Mouse (Mus musculus) forebrain, postnatal 0 days (tissue): ENCODE results near the gene Crygf. TPM values are rescaled to one million over a fixed set of nuclear protein-coding genes. Genes with fewer than 3 reads are reported as not detected.
"Not testable (repeated sequence)": the region's sequence is repeated elsewhere in the genome, so short reads cannot be mapped to it uniquely, and the experiment has no call there.

ENCODE experiments used
- ATAC-seq: fragments of 200-750 bp; cut with Nextera tagmentation; 2 replicates; pipeline ENCODE4 v1.8.0; 2017; ENCODE audit warnings: mild to moderate bottlenecking, moderate library complexity
- DNase-seq: peaks from one replicate; pipeline ENCODE4 v3.0.0-alpha.2; 2015
- H3K27ac ChIP-seq: fragments of 300-500 bp; sonication (generic); 2 replicates; pipeline ENCODE4 v1.5.1; 2014; ENCODE audit warnings: low read depth, mild to moderate bottlenecking, antibody characterized with exemption, low read length, moderate library complexity, mixed read lengths
- H3K27me3 ChIP-seq: fragments of 300-500 bp; sonication (generic); 2 replicates; pipeline ENCODE4 v1.6.1; 2014; ENCODE audit warnings: mild to moderate bottlenecking, low read length, mixed read lengths; ENCODE audit not compliant: insufficient read depth
- H3K36me3 ChIP-seq: fragments of 300-500 bp; sonication (generic); 2 replicates; pipeline ENCODE4 v1.6.1; 2014; ENCODE audit warnings: mild to moderate bottlenecking, moderate library complexity; ENCODE audit not compliant: insufficient read depth
- H3K4me1 ChIP-seq: fragments of 300-500 bp; sonication (generic); 2 replicates; pipeline ENCODE4 v1.6.1; 2014; ENCODE audit warnings: antibody characterized with exemption; ENCODE audit not compliant: insufficient read depth
- H3K4me2 ChIP-seq: fragments of 300-500 bp; sonication (generic); 2 replicates; pipeline ENCODE4 v1.6.1; 2014; ENCODE audit warnings: low read depth, mild to moderate bottlenecking, moderate library complexity
- H3K4me3 ChIP-seq: fragments of 300-500 bp; sonication (generic); 2 replicates; pipeline ENCODE4 v1.5.1; 2014; ENCODE audit warnings: low read depth, low read length, mixed read lengths
- H3K9ac ChIP-seq: fragments of 300-500 bp; sonication (generic); 2 replicates; pipeline ENCODE4 v1.6.1; 2014; ENCODE audit warnings: mild to moderate bottlenecking
- H3K9me3 ChIP-seq: fragments of 300-500 bp; sonication (generic); 2 replicates; pipeline ENCODE4 v1.6.1; 2016; ENCODE audit warnings: low read length
- CTCF ChIP-seq: sonication (generic); IDR thresholded peaks from 2 replicates; pipeline ENCODE4 v1.5.1; 2016; ENCODE audit warnings: antibody characterized with exemption, control low read depth, low read depth
- WGBS: fragments of 180-500 bp; shearing (Covaris S2); extraction: QIAGEN DNeasy Blood & Tissue Kit; methylation state at CpG from one replicate; pipeline ENCODE4 v1.1.7; 2014; 5-methylcytosine and 5-hydroxymethylcytosine counted together
- polyA plus RNA-seq: library from polyadenylated mRNA; unstranded; fragments of >200 nt; fragmentation: Nextera tagmentation; extraction: Ambion mirVana; gene quantifications from 2 replicates; pipeline ENCODE4 v1.2.1, GENCODE M21; 2015
- total RNA-seq: library from RNA; depleted of rRNA; stranded (reverse); fragments of >200 nt; gene quantifications from 2 replicates; pipeline ENCODE4 v1.2.3, GENCODE M21; 2014; rRNA removed

The Crygf gene
- total RNA-seq: not detected in 2 replicates
- polyA plus RNA-seq: not detected in 2 replicates

GRCm38 (mm10) chr1:65926294-65926693, at the start of gene Crygf:
Gene Crygf (plus strand): TSS chr1:65926520.
- Histone ChIP-seq H3K4me2 (no peak within 1 kb of the TSS), H3K9me3 (no peaks in the 10 kb centered on the region), H3K4me3 (no peak within 1 kb of the TSS), H3K36me3 (no peaks in the 10 kb centered on the region), H3K27me3 (no peaks in the 10 kb centered on the region), H3K9ac (no peak within 1 kb of the TSS), H3K4me1 (no peaks in the 10 kb centered on the region), H3K27ac (no peak within 1 kb of the TSS)
- no peak for TF ChIP-seq CTCF
- ATAC-seq (no peak), DNase-seq (no peak)
- 49% methylated on average over 4 of the region's 4 CpGs for WGBS

- no peak for TF ChIP-seq CTCF
- ATAC-seq (no peak), DNase-seq (no peak)
- Histone ChIP-seq H3K27ac (no peak overlapping the region), H3K4me3 (no peak overlapping the region), H3K4me1 (no peaks in the 10 kb centered on the region), H3K27me3 (no peaks in the 10 kb centered on the region), H3K9ac (no peak overlapping the region), H3K36me3 (no peaks in the 10 kb centered on the region), H3K9me3 (no peaks in the 10 kb centered on the region), H3K4me2 (no peak overlapping the region)
- WGBS: 19% methylated on average over 6 of the region's 6 CpGs
Measured at GRCm38 (mm10) chr1:65925361-65926210, 734 bp upstream of the Crygf start.

- H3K27me3 ChIP-seq, H3K27ac ChIP-seq, H3K9ac ChIP-seq, H3K4me1 ChIP-seq, H3K4me3 ChIP-seq, H3K36me3 ChIP-seq, H3K4me2 ChIP-seq, ATAC-seq, H3K9me3 ChIP-seq, DNase-seq: not testable (repeated sequence)
- 84% methylated on average over 11 of the region's 11 CpGs for WGBS
Measured at GRCm38 (mm10) chr1:65926696-65927095, 376 bp downstream of the Crygf start.

GRCm38 (mm10) chr1:65930055-65930454, 3.7 kb downstream of the Crygf start:
- ATAC-seq (no peak), DNase-seq (no peak)
- WGBS: 56% methylated on average over 2 of the region's 2 CpGs
- Histone ChIP-seq H3K9ac (no peak overlapping the region), H3K27me3 (no peaks in the 10 kb centered on the region), H3K4me3 (no peak overlapping the region), H3K27ac (no peak overlapping the region), H3K36me3 (no peaks in the 10 kb centered on the region), H3K4me1 (no peaks in the 10 kb centered on the region), H3K4me2 (no peak overlapping the region), H3K9me3 (no peaks in the 10 kb centered on the region)
- TF ChIP-seq CTCF: no peak

- DNase-seq: no peak
- no peaks in the 10 kb centered on the region for H3K4me1 ChIP-seq
- no peak overlapping the region for H3K9ac ChIP-seq
- WGBS: 80% methylated on average over 4 of the region's 4 CpGs
- no peaks in the 10 kb centered on the region for H3K27me3 ChIP-seq
- TF ChIP-seq CTCF: no peak
- H3K4me3 ChIP-seq: no peak overlapping the region
- H3K4me2 ChIP-seq: no peak overlapping the region
- ATAC-seq: no peak
- H3K36me3 ChIP-seq: no peaks in the 10 kb centered on the region
- no peak overlapping the region for H3K27ac ChIP-seq
- no peaks in the 10 kb centered on the region for H3K9me3 ChIP-seq
Measured at GRCm38 (mm10) chr1:65932091-65932812, 5.9 kb downstream of the Crygf start.

Other genes with a start within 250 kb of the Crygf start
- gene Map2, start 248.8 kb downstream of the Crygf start, total RNA-seq: 1,213 and 1,278 TPM in 2 replicates
- 200 and 291 TPM in 2 replicates for gene Map2, start 248.8 kb downstream of the Crygf start, polyA plus RNA-seq